Mouse (Mus musculus): Measurements from ENCODE around the gene Slc25a43.

The Slc25a43 gene

DNA sequence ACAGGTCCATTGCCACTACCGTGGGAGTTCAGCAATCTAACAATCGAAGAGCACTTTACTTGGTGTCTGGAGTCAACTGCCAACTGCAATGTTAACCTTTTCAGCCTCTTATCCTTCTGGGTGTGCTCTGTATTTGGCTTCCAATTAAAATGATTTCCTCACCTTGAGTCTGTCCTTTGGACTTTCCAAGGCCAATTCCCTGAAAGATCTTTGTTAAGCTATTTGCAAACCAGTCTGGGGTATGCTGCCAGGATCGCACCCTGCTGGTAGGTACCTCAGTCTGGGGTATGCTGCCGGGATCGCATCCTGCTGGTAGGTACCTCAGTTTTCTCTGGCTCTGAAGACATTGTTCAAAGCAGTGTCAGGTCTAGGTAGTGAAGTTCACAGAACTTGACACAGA, 51.1 kb downstream of the Slc25a43 start:
- DNase-seq, result peak in 1 of 2 experiments; percentile 11

- peak; percentile 85 to 88 for DNase-seq
These were observed 52.1 kb downstream of the Slc25a43 start, which contains the start of gene Slc25a5 for GRCm38 (mm10) chrX:36795424-36796162. TSS of gene Slc25a5 (plus strand) at chrX:36795651.

- peak; percentile 74 to 87 for DNase-seq
These were observed 52.7 kb downstream of the Slc25a43 start for GRCm38 (mm10) chrX:36796163-36796581.

- peak in 1 of 2 experiments; percentile 14 for DNase-seq
These were observed 53.3 kb downstream of the Slc25a43 start for GRCm38 (mm10) chrX:36796734-36797133.

DNA sequence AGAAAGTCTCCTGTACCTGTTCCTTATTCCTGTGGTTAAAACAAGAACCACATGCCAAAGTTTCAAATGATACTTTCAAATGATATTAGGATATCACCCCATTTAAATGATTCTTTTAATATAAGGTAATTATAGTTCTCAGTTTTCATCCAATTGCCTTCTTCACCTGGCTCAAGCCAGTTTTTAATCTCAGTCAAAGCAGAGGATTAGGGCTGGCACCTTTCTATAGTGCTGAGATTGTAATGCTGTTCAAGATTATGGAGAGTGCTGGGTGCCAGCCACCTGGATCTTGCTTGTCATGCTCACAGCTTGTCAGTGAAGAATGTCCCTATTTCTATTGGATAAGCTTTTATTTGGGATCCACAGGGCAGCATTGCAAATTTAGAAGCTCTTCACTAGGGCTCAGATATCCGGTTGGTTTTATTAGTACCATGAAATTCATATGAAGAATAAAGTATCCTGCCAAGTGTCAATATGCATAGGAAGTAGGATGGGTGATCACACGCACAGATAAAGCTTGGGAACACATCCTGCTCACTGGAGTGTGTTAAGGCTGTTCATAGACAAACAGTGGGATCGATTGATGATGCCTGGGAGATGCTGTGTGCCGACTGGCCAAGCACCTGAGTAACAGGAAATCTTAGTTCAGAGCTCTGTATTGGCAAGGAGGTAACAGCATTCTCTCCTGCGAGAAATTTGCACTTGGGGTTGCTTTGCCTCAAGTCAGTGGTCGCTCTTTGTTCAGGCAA, 55.8 kb downstream of the Slc25a43 start:
- DNase-seq, result no peak

- no peak for DNase-seq
These were observed 59.7 kb downstream of the Slc25a43 start for GRCm38 (mm10) chrX:36803189-36803588.

DNA sequence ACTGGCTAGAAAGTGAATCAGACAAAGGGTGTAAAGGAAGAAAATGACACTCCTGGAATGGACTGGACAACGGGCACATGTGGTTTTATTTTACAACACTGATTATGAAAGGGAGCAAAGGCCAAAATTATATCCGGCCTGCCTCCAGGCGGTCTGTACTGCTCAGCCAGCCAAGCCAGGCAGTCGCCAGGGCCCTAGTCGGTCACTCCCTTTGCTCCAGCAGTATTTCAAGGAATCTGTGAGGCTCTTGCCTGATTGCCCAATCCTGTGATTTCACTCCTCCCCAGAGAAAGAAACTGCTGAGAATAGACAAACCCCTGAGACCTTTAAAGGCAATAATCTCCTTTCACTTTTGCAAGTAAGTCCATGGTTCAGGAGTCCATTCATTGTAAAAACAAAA, 60.7 kb downstream of the Slc25a43 start:
- DNase-seq, result no peak

DNA sequence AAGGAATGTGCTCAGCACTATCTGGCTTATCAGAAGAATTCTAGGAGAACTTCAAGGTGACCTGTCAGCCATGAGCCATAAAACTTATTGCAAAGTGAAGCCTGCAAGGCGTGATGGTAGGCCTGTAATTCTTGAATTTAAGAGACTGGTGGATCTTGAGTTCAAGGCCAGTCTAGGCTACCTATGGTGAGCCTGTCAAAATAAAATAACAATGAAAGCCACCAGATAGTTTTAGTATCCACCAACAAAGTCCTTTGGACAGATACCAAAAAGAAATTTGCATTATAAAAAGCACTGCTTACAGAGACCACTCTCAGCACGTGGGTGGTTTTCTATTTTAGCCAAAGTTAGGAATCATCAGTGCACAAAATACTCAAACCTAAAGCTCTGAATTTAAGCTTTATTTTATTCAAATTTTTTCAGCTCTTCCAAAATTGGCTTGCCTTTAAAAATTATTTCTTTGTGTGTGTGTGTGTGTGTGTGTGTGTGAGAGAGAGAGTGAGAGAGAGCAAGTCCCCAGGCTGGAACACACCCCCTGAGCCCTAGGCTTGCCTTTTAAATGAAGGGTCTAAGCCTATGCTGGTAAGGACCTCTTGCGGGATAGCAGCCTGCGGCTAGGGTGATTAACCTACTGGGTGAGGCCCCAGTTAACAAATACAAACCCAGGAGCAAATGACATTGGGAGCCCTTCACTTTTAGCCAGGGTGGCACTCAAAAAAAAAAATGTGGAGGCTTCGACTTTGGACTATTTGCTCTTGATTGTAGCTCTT, 62.2 kb downstream of the Slc25a43 start:
- DNase-seq, result no peak

- peak; percentile 84 to 89 for DNase-seq
These were observed 64.2 kb downstream of the Slc25a43 start for GRCm38 (mm10) chrX:36807360-36808317.

- DNase-seq, result no peak
These were observed 64.8 kb downstream of the Slc25a43 start for GRCm38 (mm10) chrX:36808318-36808683.

DNA sequence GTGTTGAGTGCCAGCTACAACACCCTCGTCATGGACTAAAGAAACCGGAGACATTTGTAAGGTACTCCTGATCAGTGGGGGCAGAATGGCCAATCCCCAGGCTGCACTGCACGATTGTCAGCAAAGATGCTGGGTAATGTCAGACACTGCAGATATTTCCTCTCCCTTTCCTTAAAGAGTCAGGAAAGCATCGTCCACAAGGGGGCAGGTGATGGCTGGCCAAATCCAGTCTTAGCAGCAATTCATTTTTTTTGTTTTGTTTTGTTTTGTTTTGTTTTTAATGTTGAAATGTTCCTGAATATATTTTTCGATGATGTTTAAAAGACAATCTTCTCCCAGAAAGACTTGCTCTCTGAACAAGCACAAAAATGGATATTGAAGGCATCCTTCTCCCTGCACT, 67.9 kb downstream of the Slc25a43 start:
- DNase-seq, result peak; percentile 11 to 22

DNA sequence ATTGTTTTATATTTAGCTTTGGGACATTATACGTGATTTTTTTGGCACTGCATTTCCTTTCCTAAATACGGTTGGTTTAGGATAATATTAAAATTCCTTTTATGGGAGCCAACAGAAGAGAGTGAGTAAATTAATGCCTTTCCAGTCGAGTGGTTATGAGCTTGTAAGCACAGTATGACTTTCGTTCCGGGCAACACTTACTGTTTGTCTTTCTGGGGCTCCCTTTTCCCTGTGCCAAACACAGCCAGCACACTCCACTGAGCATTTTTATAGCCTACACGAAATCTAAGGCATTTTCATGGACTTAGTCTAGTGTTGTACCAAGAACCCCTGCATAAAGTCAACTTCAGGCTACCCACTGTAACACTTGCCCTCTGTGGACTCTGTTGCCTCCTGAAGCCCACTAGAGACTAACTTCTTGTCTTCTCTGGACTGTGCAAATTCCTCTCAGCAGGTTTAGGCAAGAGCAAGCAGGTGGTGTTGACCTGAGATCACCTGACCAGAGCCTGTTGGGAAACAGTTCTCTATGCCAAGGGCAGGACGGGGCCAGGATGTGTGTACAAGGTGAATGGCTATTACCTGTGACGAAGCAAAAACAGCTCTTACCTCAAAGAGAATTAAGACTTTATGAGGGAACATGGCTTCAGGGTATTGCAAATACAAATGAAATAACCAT, 70.8 kb downstream of the Slc25a43 start:
- no peak for DNase-seq

GRCm38 (mm10) chrX:36815022-36815421, 71.6 kb downstream of the Slc25a43 start:
- no peak for DNase-seq

DNA sequence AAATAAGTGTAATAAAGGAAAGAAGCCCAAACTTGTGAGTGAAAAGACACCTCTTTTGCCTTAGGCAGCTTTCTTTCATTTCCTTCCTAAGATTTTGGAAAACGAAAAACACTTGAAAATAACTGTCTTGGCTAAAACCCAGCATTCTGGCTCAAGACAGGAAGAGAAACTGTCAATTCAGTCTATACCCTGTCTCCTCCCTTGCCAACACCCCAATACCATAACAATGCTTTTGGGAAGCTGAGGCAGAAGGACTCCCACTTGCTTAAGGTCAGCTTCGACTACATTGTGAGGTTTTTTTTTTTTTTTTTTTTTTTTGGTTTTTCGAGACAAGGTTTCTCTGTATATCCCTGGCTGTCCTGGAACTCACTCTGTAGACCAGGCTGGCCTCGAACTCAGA, 72.0 kb downstream of the Slc25a43 start:
- DNase-seq, result no peak

DNA sequence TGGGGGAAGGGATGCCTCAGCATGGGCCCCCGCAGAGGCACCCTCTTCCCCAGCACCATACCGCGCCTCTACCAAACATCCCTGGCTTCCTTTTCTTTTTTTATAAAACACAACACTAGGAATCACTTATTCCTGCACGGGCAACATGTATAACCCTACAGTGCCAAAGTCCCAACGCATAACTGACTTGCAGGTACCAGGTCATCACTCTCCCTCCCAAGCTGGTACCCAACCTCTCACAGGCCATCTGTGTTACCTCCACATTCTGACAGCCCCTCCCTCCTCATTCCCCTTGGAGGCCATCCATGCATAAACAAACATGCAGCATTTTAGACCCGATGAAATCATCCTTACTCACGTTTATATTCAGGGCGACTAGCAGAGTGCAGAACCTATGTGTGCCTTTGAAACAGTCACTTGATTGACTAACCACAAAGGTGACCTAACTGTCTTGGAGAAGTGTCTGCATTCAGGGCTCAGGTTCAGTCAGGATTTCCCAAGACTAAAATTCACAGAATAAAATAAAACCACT, 73.0 kb downstream of the Slc25a43 start:
- DNase-seq, result peak in 1 of 2 experiments; percentile 10

- peak in 1 of 2 experiments; percentile 33 for DNase-seq
These were observed 73.5 kb downstream of the Slc25a43 start for GRCm38 (mm10) chrX:36816953-36817441.

DNA sequence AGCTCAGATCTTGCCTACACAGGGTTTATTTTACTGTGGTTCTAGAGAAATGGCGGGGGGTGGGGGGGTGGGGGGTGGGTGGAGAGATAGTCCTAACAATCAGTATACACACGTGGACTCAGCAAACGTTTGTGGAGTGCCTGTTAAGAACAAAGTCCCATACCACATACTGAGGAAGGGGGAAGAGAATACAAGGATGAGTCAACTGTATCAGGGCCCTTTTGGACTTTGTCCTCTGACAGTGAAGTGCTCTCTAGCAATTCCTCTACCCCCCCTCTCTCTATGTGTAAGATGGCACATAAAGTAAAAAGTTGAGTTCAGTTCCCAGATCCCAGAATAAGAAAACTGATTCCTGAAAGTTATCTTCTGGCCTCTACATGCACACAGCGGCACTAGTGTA, 76.1 kb downstream of the Slc25a43 start:
- no peak for DNase-seq

GRCm38 (mm10) chrX:36820201-36820600, 76.7 kb downstream of the Slc25a43 start:
- peak; percentile 37 to 40 for DNase-seq

GRCm38 (mm10) chrX:36823932-36824711, 80.7 kb downstream of the Slc25a43 start:
- DNase-seq, result no peak

DNA sequence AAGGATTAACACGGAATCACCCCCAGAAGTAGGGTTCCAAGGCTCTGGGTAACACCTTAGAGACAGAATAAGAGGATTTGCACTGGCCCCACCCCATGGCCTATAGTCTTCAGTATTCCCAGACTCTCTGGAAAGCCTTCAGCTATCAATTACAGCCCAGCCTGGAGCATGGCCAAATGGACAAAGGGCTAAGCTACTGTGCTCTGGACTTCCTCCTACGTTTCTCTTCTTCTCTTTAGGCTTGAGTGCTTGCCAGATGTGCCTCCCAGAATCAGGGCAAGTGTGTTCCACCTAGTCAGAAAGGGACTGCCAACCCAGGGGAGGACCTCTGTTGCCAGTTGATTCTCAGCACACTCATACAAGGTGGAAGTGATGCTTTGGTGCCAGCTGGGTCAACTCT, 81.6 kb downstream of the Slc25a43 start:
- DNase-seq, result no peak

All from cerebellum, adult 18-20 months (tissue).